Mouse (Mus musculus) stomach, postnatal 0 days (tissue): ENCODE results near the gene Kif1c.

Experiments
- CTCF ChIP-seq: IDR thresholded peaks from 2 replicates; pipeline ENCODE4 v1.5.1; 2016; ENCODE audit warnings: antibody characterized with exemption, low read depth, mild to moderate bottlenecking, moderate library complexity
- EP300 ChIP-seq: optimal IDR thresholded peaks from 2 replicates; pipeline ENCODE3; 2016; ENCODE audit warnings: antibody characterized with exemption

GRCm38 (mm10) chr11:70754476-70754875 is 54.1 kb downstream of the Kif1c start:
- TF ChIP-seq CTCF (no peak), EP300 (no peak)
